Mouse (Mus musculus) limb, embryonic 14.5 days (tissue): ENCODE measurements around the gene Akt2. TPM values are rescaled to one million over a fixed set of nuclear protein-coding genes. Genes with fewer than 3 reads are reported as not detected.

ENCODE experiments used
- ATAC-seq: fragments of 200-750 bp; cut with Nextera tagmentation; 2 replicates; pipeline ENCODE4 v1.8.0; 2017; ENCODE audit warnings: low read depth, moderate number of reproducible peaks, moderate TSS enrichment; ENCODE audit not compliant: low FRiP score
- DNase-seq: peaks from one replicate; pipeline ENCODE4 v3.0.0-alpha.2; 2015; ENCODE audit warnings: low spot score
- H3K27ac ChIP-seq: fragments of 300-500 bp; sonication (generic); replicated peaks from 2 replicates; pipeline ENCODE4 v1.5.1; 2014; ENCODE audit warnings: low read depth, mild to moderate bottlenecking, low read length, moderate library complexity, mixed read lengths
- H3K27me3 ChIP-seq: fragments of 300-500 bp; sonication (generic); 2 replicates; pipeline ENCODE4 v1.6.1; 2014; ENCODE audit warnings: low read length, mixed read lengths; ENCODE audit not compliant: control insufficient read depth, insufficient read depth
- H3K36me3 ChIP-seq: fragments of 300-500 bp; sonication (generic); 2 replicates; pipeline ENCODE4 v1.6.1; 2014; ENCODE audit warnings: mild to moderate bottlenecking, low read length, moderate library complexity, mixed read lengths; ENCODE audit not compliant: control insufficient read depth, insufficient read depth
- H3K4me1 ChIP-seq: fragments of 300-500 bp; sonication (generic); 2 replicates; pipeline ENCODE4 v1.6.1; 2014; ENCODE audit warnings: antibody characterized with exemption, low read length, mixed read lengths; ENCODE audit not compliant: control insufficient read depth, insufficient read depth
- H3K4me2 ChIP-seq: fragments of 300-500 bp; sonication (generic); replicated peaks from 2 replicates; pipeline ENCODE4 v1.6.1; 2014; ENCODE audit warnings: low read depth, mild to moderate bottlenecking, low read length, moderate library complexity; ENCODE audit not compliant: severe bottlenecking
- H3K4me3 ChIP-seq: fragments of 300-500 bp; sonication (generic); replicated peaks from 2 replicates; pipeline ENCODE4 v1.5.1; 2014; ENCODE audit warnings: low read length
- H3K9ac ChIP-seq: fragments of 300-500 bp; sonication (generic); 2 replicates; pipeline ENCODE4 v1.6.1; 2014; ENCODE audit warnings: mild to moderate bottlenecking, low read depth, low read length, moderate library complexity; ENCODE audit not compliant: severe bottlenecking
- H3K9me3 ChIP-seq: fragments of 300-500 bp; sonication (generic); 2 replicates; pipeline ENCODE4 v1.6.1; 2016; ENCODE audit warnings: low read length; ENCODE audit not compliant: control insufficient read depth
- POLR2A ChIP-seq: fragments of 200-500 bp; IDR thresholded peaks from 2 replicates; pipeline ENCODE4 v1.8.0; 2012; ENCODE audit warnings: inconsistent platforms, mild to moderate bottlenecking, moderate library complexity, borderline replicate concordance; ENCODE audit not compliant: insufficient read depth, insufficient read length; ENCODE audit errors: extremely low read depth
- WGBS: fragments of 180-500 bp; shearing (Covaris S2); extraction: QIAGEN DNeasy Blood & Tissue Kit; methylation state at CpG from one replicate; pipeline ENCODE4 v1.1.7; 2014; 5-methylcytosine and 5-hydroxymethylcytosine counted together
- polyA plus RNA-seq, 2 experiments: library from polyadenylated mRNA; depleted of rRNA in 1 of 2; stranded (reverse) in 1 of 2; unstranded in 1 of 2; fragments of >200 nt; fragmentation: Nextera tagmentation in 1 of 2; extraction: Ambion mirVana in 1 of 2; gene quantifications; 2 replicates each; pipeline versions ENCODE4 v1.2.1 to v1.2.3; 2012 to 2014

Akt2 gene
- polyA plus RNA-seq, 2 experiments = 96.6 to 112 TPM

DNA sequence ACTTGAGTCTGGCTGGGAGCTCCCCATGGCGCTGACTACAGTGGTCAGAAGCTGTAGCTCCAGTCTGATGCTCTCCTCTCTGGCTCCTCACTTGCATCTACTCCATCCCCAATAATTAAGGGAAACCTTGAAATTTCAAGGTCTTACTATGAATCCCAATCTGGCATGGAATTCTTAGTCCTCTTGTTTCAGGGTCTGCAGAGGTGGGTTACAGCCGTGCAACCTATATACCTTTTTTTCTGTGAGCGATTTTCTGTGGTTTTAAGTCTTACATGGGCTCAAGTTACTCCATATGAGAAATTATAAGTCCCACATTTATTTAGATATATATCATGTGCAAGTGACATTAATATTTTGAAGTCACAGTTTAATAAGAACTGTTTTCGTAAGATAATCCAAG, 1.3 kb upstream of the Akt2 start:
- H3K9me3 ChIP-seq = no peaks in the 10 kb centered on the region
- no peaks in the 10 kb centered on the region for H3K36me3 ChIP-seq
- peaks cover 5% of the 10 kb centered on the region; the same call in 1 of the 2 replicates for H3K4me1 ChIP-seq
- TF ChIP-seq POLR2A = no peak
- no peak for ATAC-seq
- no peak overlapping the region for H3K4me2 ChIP-seq
- 92% methylated on average over 4 of the region's 4 CpGs for WGBS
- no peaks in the 10 kb centered on the region for H3K27me3 ChIP-seq
- H3K27ac ChIP-seq = no peak overlapping the region
- no peak overlapping the region for H3K9ac ChIP-seq
- no peak overlapping the region for H3K4me3 ChIP-seq
- no peak for DNase-seq

- Histone ChIP-seq H3K9ac (0 out of 2 replicates have a peak overlapping the region, but pooled peaks have one; percentile 38), H3K4me1 (peaks cover 5% of the 10 kb centered on the region; the same call in 1 of the 2 replicates), H3K4me2 (peak overlapping the region; percentile 47), H3K27me3 (no peaks in the 10 kb centered on the region), H3K4me3 (peak overlapping the region; percentile 79), H3K27ac (peak overlapping the region; percentile 76), H3K9me3 (no peaks in the 10 kb centered on the region), H3K36me3 (no peaks in the 10 kb centered on the region)
- no peak for ATAC-seq
- no peak for DNase-seq
- TF ChIP-seq POLR2A = no peak
- 60% methylated on average over 4 of the region's 4 CpGs for WGBS
These were observed 662 bp upstream of the Akt2 start for GRCm38 (mm10) chr7:27590566-27591213.

DNA sequence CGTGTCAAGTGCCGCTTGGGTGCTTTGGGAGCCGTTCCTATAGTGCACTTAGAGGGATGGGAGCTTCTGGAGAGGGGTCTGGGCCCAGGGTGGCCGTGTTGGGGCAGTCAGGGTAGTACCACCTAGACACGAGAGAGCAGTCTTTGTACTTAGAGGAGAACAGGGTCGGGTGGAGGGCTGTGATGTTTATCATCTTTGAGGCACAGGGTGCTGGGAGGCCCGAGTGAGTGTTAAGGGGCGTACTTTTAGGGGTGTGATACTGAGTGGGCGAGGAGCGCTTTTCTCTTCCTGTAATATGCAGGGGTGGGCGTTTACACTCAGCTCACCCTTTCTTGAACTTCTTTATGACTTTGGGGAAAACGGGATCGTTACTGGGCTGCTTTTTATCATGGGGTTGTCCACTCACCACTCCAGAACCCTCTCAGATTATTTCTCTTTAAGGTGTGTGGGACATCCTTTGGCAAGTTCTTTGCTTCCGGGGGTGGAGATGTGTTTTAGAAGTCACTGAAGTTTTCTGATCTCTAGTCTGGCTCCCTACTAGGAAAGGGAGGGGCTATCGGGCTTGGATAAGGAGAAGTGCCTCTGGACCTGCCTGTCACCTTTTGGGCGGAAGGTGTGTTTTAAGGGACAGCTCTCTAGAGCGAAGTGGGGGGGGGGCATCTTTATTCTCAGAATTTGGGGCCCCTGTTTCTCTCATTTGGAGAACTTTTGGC, 1.0 kb downstream of the Akt2 start:
- no peaks in the 10 kb centered on the region for H3K27me3 ChIP-seq
- H3K9me3 ChIP-seq = no peaks in the 10 kb centered on the region
- H3K9ac ChIP-seq = peak overlapping the region; percentile 90
- H3K4me2 ChIP-seq = peak overlapping the region; percentile 64
- 2% methylated on average over 17 of the region's 17 CpGs for WGBS
- no peak for TF ChIP-seq POLR2A
- peak overlapping the region; percentile 98 for H3K27ac ChIP-seq
- DNase-seq = peak; percentile 43
- peaks cover 15% of the 10 kb centered on the region; the same call in 1 of the 2 replicates for H3K4me1 ChIP-seq
- peak overlapping the region; percentile 79 for H3K4me3 ChIP-seq
- H3K36me3 ChIP-seq = no peaks in the 10 kb centered on the region
- peak; percentile 35 for ATAC-seq

DNA sequence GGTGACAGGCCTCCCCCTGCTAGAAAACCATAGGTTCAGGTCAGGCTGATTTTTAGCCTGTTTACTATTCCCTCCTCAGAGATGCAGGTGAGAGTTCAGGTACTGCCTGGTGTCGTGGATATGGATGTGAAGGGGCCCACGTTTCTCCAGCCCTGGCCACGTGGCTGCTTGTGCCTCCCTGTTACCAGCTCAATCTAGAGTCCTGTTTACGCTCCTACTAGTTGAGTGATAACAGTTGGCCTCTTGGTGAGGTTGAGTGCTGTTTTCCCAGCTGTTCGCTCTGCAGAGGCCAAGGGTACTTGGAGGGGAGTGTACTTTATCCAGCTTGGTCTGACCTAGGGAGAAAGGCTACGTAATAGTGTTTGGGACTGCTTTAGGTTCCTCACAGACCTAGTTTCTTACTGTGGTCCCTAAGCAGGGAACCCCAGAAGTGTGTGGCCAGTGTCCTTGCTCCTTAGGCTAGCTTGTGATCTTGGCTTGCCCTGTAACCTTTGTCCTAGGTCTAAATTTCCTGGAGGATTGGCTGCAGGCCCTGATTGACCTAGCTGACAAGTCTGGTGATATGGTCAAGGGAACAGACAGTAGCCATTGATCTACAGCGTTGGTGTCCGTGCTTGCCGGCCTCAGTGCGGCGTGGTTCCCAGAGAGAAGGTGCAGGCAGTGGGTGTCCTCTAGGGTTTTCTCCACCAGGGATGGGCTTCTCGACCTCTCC, 1.7 kb downstream of the Akt2 start:
- Histone ChIP-seq H3K4me1 (peaks cover 15% of the 10 kb centered on the region; the same call in 1 of the 2 replicates), H3K27me3 (no peaks in the 10 kb centered on the region), H3K4me2 (peak overlapping the region; percentile 64), H3K4me3 (peak overlapping the region; percentile 79), H3K9me3 (no peaks in the 10 kb centered on the region), H3K36me3 (no peaks in the 10 kb centered on the region), H3K9ac (peak overlapping the region; percentile 90), H3K27ac (peak overlapping the region; percentile 98; the same call in 1 of the 2 replicates)
- DNase-seq = no peak
- TF ChIP-seq POLR2A = no peak
- WGBS = 61% methylated on average over 12 of the region's 12 CpGs
- no peak for ATAC-seq
